Mouse (Mus musculus) lung, postnatal 0 days (tissue): ENCODE results near the gene Ggact.

Experiments used
- CTCF ChIP-seq: IDR thresholded peaks from 2 replicates; pipeline ENCODE4 v1.5.1; 2016; ENCODE audit warnings: antibody characterized with exemption, mild to moderate bottlenecking
- EP300 ChIP-seq: IDR thresholded peaks from 2 replicates; pipeline ENCODE4 v1.6.1; 2016; ENCODE audit warnings: antibody characterized with exemption, mild to moderate bottlenecking, control low read depth

DNA sequence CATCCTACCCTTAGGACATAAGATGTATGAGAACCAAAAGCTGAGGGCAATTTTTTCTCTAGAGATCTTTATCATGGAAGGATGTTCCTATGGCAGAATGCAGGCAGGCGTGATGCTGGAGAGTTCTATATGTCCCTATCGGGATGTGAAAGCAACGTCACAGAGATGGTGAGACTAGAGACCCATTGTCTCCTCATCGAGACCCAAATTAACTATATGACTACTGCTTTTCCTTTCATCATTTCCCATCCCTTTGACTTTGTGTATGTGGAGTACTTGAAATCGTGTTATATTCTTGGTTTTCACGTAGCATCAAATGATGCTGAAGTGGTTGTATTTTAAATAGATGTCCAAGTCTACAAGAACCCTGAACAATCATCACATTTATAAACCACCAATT is at the start of gene Ggact:
- no peak for TF ChIP-seq EP300
- TF ChIP-seq CTCF, result no peak
